Mouse (Mus musculus): ENCODE results near the gene Inpp5f.

GRCm38 (mm10) chr7:128663906-128664305 is 52.8 kb downstream of the Inpp5f start:
- no peak for TF ChIP-seq CTCF (IDR thresholded peaks at IDR 0.05; ENCODE audit: low read depth)
- no peak for TF ChIP-seq EP300 (IDR thresholded peaks at IDR 0.05; ENCODE audit: low read depth)

Data from liver, postnatal 0 days (tissue).